Mouse (Mus musculus): ENCODE measurements around the gene Kif15. TPM values are rescaled to one million over a fixed set of nuclear protein-coding genes. Genes with fewer than 3 reads are reported as not detected.

The Kif15 gene
- polyA plus RNA-seq (2014; fragmentation: Nextera tagmentation; extraction: Ambion mirVana) = 9.2 and 9.3 TPM in 2 replicates

DNA sequence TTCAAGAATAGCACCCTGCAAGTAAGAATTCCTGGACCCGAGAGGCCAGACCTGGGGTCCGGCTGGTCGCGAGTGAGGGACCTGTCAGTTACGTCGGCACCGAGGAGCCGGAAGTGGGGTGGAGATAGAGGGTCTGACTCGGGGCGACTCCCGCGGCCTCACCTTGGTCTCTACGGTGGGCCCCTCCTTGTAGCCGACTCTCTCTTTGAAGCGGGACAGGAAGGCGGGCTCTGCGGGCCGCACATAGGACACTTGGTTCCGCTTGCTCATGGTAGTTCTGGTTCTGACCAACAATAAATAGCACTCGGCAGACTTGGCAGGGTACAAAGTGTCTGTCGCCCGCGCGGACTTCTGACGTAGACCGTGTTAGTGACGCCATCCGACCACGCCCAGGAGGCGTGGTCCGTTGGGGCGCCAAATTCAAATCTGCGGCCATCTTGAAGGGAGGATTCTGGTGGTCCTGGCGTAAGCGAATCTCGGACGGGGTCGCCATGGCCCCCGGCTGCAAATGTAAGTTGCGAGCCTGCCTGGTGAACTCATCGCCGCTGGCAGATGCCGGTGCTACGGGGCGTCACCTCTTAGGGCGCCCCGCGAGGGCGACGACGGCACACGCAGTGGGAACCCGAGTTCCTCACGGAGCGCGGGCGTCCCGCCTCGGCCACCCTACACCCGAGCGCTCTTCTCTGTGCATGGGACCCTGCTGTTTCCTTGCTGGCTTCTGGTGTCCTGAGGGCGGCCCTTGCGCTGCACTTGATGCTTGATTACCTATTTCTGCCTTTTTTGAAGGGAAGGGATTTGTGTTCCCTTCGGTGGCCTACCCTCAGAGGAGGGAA, at the start of gene Kif15, which contains the start of gene 1110059G10Rik:
TSS of gene Kif15 (plus strand) at position 404 of the 833 bp plus-strand sequence.
TSS of gene 1110059G10Rik (minus strand) at position 358 of the 833 bp plus-strand sequence.
- H3K36me3 ChIP-seq (replicated peaks; ENCODE audit: control insufficient read depth, insufficient read depth) = peaks cover 23% of the 10 kb centered on the region
- H3K4me1 ChIP-seq (replicated peaks; ENCODE audit: control insufficient read depth, insufficient read depth, low read length) = peaks cover 7% of the 10 kb centered on the region; the same call in 1 of the 2 replicates
- H3K27ac ChIP-seq = peak within 1 kb of the TSS; percentile 78
- peak within 1 kb of the TSS; percentile 80 for H3K9ac ChIP-seq
- peak within 1 kb of the TSS; percentile 91 for H3K4me2 ChIP-seq (replicated peaks)
- H3K9me3 ChIP-seq (ENCODE audit: control insufficient read depth, low read length) = no peaks in the 10 kb centered on the region
- DNase-seq (ENCODE audit: low spot score) (peak; percentile 97), ATAC-seq (ENCODE audit: low FRiP score) (peak; percentile 97)
- H3K4me3 ChIP-seq (replicated peaks; ENCODE audit: low read length) = peak within 1 kb of the TSS; percentile 69
- WGBS = under 1% methylated on average over 64 of the region's 64 CpGs
- H3K27me3 ChIP-seq (ENCODE audit: control insufficient read depth, insufficient read depth, low read length) = no peaks in the 10 kb centered on the region

DNA sequence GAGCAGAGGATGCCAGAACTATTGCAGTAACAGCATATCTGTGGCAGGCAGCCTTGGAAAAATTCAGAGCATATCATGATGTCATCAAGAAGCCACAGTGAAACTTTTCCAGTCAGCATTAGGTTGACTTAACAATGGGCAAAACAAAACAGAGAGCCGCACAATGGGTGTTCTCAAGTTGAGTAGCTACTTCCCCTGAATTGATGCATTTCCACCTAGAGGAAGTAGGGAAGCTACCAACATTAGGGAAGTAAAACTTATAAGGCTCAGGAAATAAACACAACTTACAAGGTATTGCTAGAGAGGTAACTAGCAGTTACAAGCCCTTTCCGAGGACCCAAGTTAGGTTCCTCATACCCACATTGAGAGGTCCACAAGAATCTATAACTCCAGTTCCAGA, 49.8 kb upstream of the Kif15 start:
- Histone ChIP-seq H3K9ac (no peak overlapping the region), H3K4me3 (replicated peaks; ENCODE audit: low read length) (no peak overlapping the region), H3K4me2 (replicated peaks) (no peak overlapping the region), H3K27ac (no peak overlapping the region), H3K36me3 (replicated peaks; ENCODE audit: control insufficient read depth, insufficient read depth) (peaks cover 7% of the 10 kb centered on the region), H3K9me3 (ENCODE audit: control insufficient read depth, low read length) (no peaks in the 10 kb centered on the region), H3K27me3 (ENCODE audit: control insufficient read depth, insufficient read depth, low read length) (no peaks in the 10 kb centered on the region), H3K4me1 (replicated peaks; ENCODE audit: control insufficient read depth, insufficient read depth, low read length) (peaks cover 6% of the 10 kb centered on the region; the same call in 1 of the 2 replicates)
- DNase-seq (ENCODE audit: low spot score) (no peak), ATAC-seq (ENCODE audit: low FRiP score) (no peak)
- WGBS = 96% methylated on average over 2 of the region's 2 CpGs

GRCm38 (mm10) chr9:122902717-122903535, 47.9 kb upstream of the Kif15 start:
- Histone ChIP-seq H3K27ac (peak overlapping the region; percentile 60; the same call in 1 of the 2 replicates), H3K4me2 (replicated peaks) (peak overlapping the region; percentile 68), H3K4me1 (replicated peaks; ENCODE audit: control insufficient read depth, insufficient read depth, low read length) (peaks cover 6% of the 10 kb centered on the region; the same call in 1 of the 2 replicates), H3K27me3 (ENCODE audit: control insufficient read depth, insufficient read depth, low read length) (no peaks in the 10 kb centered on the region), H3K9me3 (ENCODE audit: control insufficient read depth, low read length) (no peaks in the 10 kb centered on the region), H3K4me3 (replicated peaks; ENCODE audit: low read length) (peak overlapping the region; percentile 46), H3K9ac (peak overlapping the region; percentile 59), H3K36me3 (replicated peaks; ENCODE audit: control insufficient read depth, insufficient read depth) (peaks cover 10% of the 10 kb centered on the region)
- peak; percentile 81 for DNase-seq (ENCODE audit: low spot score)
- WGBS = 13% methylated on average over 32 of the region's 32 CpGs
- ATAC-seq (ENCODE audit: low FRiP score) = peak; percentile 97

- DNase-seq (ENCODE audit: low spot score) (no peak), ATAC-seq (ENCODE audit: low FRiP score) (peak; percentile 68; the same call in 1 of the 2 replicates)
- no peaks in the 10 kb centered on the region for H3K9me3 ChIP-seq (ENCODE audit: control insufficient read depth, low read length)
- peaks cover 27% of the 10 kb centered on the region for H3K36me3 ChIP-seq (replicated peaks; ENCODE audit: control insufficient read depth, insufficient read depth)
- H3K4me1 ChIP-seq (replicated peaks; ENCODE audit: control insufficient read depth, insufficient read depth, low read length) = peaks cover 6% of the 10 kb centered on the region; the same call in 1 of the 2 replicates
- peak overlapping the region; percentile 86; the same call in 1 of the 2 replicates for H3K27ac ChIP-seq
- peak overlapping the region; percentile 77 for H3K4me2 ChIP-seq (replicated peaks)
- WGBS = 21% methylated on average over 3 of the region's 3 CpGs
- peak overlapping the region; percentile 85 for H3K4me3 ChIP-seq (replicated peaks; ENCODE audit: low read length)
- peak overlapping the region; percentile 99 for H3K9ac ChIP-seq
- H3K27me3 ChIP-seq (ENCODE audit: control insufficient read depth, insufficient read depth, low read length) = peaks cover 8% of the 10 kb centered on the region; the same call in 1 of the 2 replicates
Measured at GRCm38 (mm10) chr9:122922436-122922835, 28.4 kb upstream of the Kif15 start.

DNA sequence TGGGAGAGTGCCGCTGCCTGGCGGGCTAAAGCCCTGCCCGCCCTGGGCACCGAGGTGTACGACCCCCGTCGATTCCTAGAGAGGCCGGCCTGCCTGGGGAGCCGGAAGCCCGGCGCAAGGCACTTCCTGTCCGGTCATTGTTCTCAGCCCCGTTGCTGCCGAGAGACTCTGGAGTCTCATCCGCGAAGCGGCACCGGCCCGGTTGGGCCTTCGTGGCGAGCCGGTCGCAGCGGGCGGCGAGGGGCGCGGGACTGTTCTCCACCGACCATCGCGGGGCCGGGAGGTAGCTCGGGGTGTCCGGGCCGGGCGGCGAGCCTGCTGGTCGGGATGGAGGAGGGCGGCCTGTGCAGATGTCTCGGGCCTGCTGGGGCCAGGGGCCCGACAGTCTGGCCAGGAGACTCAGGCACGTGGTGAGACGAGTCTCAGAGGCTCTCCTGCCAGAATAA, 27.9 kb upstream of the Kif15 start, which contains the start of gene Zfp105:
TSS of gene Zfp105 (plus strand) at position 137 of the 446 bp plus-strand sequence.
- peak within 1 kb of the TSS; percentile 77 for H3K4me2 ChIP-seq (replicated peaks)
- no peaks in the 10 kb centered on the region for H3K9me3 ChIP-seq (ENCODE audit: control insufficient read depth, low read length)
- H3K4me3 ChIP-seq (replicated peaks; ENCODE audit: low read length) = peak within 1 kb of the TSS; percentile 85
- peak within 1 kb of the TSS; percentile 99 for H3K9ac ChIP-seq
- ATAC-seq (ENCODE audit: low FRiP score) (peak; percentile 99), DNase-seq (ENCODE audit: low spot score) (peak; percentile 80)
- peaks cover 32% of the 10 kb centered on the region for H3K36me3 ChIP-seq (replicated peaks; ENCODE audit: control insufficient read depth, insufficient read depth)
- peaks cover 4% of the 10 kb centered on the region; the same call in 1 of the 2 replicates for H3K27me3 ChIP-seq (ENCODE audit: control insufficient read depth, insufficient read depth, low read length)
- H3K4me1 ChIP-seq (replicated peaks; ENCODE audit: control insufficient read depth, insufficient read depth, low read length) = peaks cover 6% of the 10 kb centered on the region; the same call in 1 of the 2 replicates
- WGBS = under 1% methylated on average over 43 of the region's 43 CpGs
- peak within 1 kb of the TSS; percentile 86 for H3K27ac ChIP-seq

DNA sequence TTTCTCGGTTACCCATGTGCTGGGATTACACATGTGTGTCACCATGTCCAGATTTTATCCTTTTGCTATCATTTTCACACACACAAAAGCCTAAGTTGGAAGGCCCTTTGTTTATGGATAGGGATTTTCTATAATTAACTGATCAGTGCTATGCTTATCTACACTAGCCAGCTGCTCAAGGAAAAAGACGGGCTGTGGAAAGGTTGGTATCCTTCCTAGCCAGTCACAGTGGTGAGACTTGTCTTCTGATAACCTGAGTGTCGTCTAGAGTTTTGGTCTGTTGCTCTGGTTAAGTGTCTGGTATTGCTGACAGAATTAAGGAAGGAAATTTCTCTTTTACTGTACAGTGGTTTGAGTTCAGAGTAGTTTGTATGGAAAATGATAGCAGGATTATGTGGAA, 21.9 kb upstream of the Kif15 start:
- no peak overlapping the region for H3K4me3 ChIP-seq (replicated peaks; ENCODE audit: low read length)
- H3K9ac ChIP-seq = no peak overlapping the region
- DNase-seq (ENCODE audit: low spot score) = no peak
- H3K4me2 ChIP-seq (replicated peaks) = no peak overlapping the region
- peaks cover under 1% of the 10 kb centered on the region; the same call in 1 of the 2 replicates for H3K4me1 ChIP-seq (replicated peaks; ENCODE audit: control insufficient read depth, insufficient read depth, low read length)
- no peak overlapping the region for H3K27ac ChIP-seq
- no peaks in the 10 kb centered on the region for H3K9me3 ChIP-seq (ENCODE audit: control insufficient read depth, low read length)
- ATAC-seq (ENCODE audit: low FRiP score) = no peak
- H3K27me3 ChIP-seq (ENCODE audit: control insufficient read depth, insufficient read depth, low read length) = no peaks in the 10 kb centered on the region
- peaks cover 88% of the 10 kb centered on the region for H3K36me3 ChIP-seq (replicated peaks; ENCODE audit: control insufficient read depth, insufficient read depth)
- WGBS = 96% methylated on average over 3 of the region's 3 CpGs

- H3K36me3 ChIP-seq (replicated peaks; ENCODE audit: control insufficient read depth, insufficient read depth) = peaks cover 9% of the 10 kb centered on the region; the same call in 1 of the 2 replicates
- DNase-seq (ENCODE audit: low spot score) = no peak
- H3K4me1 ChIP-seq (replicated peaks; ENCODE audit: control insufficient read depth, insufficient read depth, low read length) = no peaks in the 10 kb centered on the region
- WGBS = 97% methylated on average over 10 of the region's 10 CpGs
- H3K4me2 ChIP-seq (replicated peaks) = no peak overlapping the region
- H3K9ac ChIP-seq = no peak overlapping the region
- H3K9me3 ChIP-seq (ENCODE audit: control insufficient read depth, low read length) = no peaks in the 10 kb centered on the region
- no peaks in the 10 kb centered on the region for H3K27me3 ChIP-seq (ENCODE audit: control insufficient read depth, insufficient read depth, low read length)
- H3K27ac ChIP-seq = no peak overlapping the region
- no peak overlapping the region for H3K4me3 ChIP-seq (replicated peaks; ENCODE audit: low read length)
- ATAC-seq (ENCODE audit: low FRiP score) = no peak
Measured at GRCm38 (mm10) chr9:122998406-122999192, 47.8 kb downstream of the Kif15 start.

- no peak for ATAC-seq (ENCODE audit: low FRiP score)
- Histone ChIP-seq H3K27ac (no peak overlapping the region), H3K4me3 (replicated peaks; ENCODE audit: low read length) (no peak overlapping the region), H3K9ac (no peak overlapping the region), H3K36me3 (replicated peaks; ENCODE audit: control insufficient read depth, insufficient read depth) (peaks cover 9% of the 10 kb centered on the region; the same call in 1 of the 2 replicates), H3K4me2 (replicated peaks) (no peak overlapping the region), H3K4me1 (replicated peaks; ENCODE audit: control insufficient read depth, insufficient read depth, low read length) (no peaks in the 10 kb centered on the region), H3K9me3 (ENCODE audit: control insufficient read depth, low read length) (no peaks in the 10 kb centered on the region), H3K27me3 (ENCODE audit: control insufficient read depth, insufficient read depth, low read length) (no peaks in the 10 kb centered on the region)
- no peak for DNase-seq (ENCODE audit: low spot score)
- 97% methylated on average over 4 of the region's 4 CpGs for WGBS
Measured at GRCm38 (mm10) chr9:122999193-122999586, 48.3 kb downstream of the Kif15 start.

Measured in hindbrain, embryonic 14.5 days (tissue).